Mouse (Mus musculus) mesoderm, embryonic 11.5 days (tissue): ENCODE data around the gene Blzf1.
A peak's percentile ranks its signal among the peaks of the same experiment; 100 is the strongest.

Experiments used
- DNase-seq: peaks from one replicate; pipeline ENCODE4 v3.0.0-alpha.2; 2012; ENCODE audit warnings: low read depth, low spot score

Blzf1 gene

DNA sequence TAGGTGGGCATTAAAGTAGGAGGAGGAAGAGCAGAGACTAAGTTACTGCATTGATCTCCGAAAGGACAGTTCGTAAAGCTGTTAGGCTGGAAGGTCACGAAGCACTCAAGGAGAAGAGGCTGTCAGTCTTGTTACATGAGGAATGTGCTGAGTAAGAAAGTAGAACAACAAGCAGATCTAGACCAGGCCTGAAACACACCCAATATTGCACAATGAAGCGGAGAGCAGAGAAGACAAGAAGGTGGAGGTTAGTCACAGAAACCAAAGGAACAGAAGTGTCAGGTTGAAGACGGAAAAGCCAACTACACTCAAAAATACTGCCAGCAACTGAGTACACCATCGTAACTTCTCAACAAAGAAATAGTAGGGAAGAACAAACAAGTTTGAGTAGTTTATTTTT, 13.2 kb downstream of the Blzf1 start:
- DNase-seq: no peak

DNA sequence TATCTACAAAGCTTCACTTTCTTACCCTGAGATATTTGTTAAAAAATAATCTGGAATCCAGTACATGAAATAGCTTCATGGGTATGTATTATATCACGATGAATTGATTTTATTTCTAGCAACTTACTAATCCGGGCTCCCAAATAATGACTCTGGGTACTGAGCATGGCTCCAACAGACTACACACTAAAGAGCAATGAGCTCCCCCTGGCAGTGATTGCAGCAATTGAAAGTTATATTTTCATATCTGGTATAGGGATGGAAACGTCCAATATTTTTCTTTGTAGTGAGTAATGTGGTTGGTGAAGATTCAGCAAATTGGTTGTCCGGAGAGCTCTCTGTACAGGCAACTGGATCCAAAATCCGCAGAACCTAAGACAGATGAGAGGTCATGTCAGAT, 15.2 kb downstream of the Blzf1 start:
- no peak for DNase-seq

DNA sequence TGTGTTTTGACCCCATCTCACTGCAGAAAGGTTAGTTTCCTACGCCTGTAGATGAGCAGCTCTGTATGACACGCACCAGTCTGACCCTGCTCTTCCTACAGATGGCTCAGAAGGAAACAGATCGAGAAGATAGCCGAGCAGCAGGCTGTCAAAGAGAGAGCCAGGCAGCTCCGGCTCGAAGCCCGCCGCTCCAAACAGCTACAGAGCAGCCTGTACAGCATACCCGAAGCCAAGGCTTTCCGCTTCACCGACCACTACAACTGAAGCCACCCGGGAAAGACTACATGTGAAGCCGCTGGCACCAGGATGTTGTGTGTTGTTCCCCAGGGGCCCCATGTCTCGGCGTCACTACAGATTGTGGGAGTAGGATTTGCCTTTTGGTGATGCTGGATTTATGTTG, 19.9 kb downstream of the Blzf1 start:
- no peak for DNase-seq

DNA sequence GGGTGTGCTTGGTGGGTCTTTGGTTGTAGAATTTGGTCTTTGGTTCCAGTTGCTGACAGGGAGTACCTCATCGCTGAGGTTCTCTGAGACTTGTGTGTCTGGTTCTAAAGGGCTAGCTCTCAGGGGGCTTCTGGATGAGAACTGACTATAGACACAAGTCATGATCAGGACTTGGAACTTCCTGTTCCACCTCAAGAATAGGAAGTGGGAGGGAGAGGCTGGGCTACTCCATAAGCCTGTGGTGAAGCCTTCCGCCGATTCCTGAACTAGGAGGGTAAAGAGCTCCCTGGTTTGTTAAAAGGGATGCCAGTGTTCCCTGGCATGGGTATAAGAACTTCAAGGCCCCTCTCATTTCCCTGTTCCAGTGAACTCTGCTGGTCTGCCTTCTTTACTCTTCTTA, 23.3 kb downstream of the Blzf1 start:
- no peak for DNase-seq

DNA sequence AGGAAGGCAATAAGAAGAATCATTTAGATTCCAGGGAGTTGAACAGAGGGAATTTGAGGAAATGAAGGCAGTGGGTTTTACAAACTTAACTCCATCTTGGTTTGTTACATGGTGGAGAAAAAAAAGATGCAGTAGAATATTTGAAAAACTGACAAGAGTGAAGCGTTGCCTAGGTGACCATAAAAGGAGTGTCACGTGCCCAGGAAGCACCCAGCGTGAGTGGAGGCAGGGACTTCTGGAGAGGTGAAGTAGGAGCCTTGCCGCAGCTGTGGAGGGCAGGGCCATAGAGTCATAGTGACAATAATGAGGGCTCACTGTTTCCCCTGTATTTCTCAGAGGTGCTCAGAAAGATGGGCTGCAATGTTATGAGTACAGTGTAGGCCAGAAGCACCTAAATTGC, 28.0 kb downstream of the Blzf1 start:
- no peak for DNase-seq

DNA sequence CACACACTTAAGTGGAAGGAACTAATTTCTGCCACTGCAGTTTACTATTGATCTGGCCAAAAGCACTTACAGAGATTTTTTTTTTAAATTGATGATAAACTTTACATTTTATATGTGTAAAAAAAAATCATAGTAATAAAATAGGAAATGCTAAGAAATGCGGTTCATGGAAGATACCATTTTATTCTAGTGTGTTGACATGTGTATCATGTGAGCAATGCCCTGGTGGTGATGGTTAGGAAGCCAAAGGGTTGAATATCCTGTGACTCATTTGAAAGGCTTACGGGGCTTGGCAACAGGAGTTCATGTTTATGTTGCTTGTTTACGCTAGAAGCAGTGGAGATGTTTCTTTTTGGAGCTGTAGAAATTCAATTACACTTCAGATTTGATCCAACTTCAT, 30.7 kb downstream of the Blzf1 start:
- no peak for DNase-seq

DNA sequence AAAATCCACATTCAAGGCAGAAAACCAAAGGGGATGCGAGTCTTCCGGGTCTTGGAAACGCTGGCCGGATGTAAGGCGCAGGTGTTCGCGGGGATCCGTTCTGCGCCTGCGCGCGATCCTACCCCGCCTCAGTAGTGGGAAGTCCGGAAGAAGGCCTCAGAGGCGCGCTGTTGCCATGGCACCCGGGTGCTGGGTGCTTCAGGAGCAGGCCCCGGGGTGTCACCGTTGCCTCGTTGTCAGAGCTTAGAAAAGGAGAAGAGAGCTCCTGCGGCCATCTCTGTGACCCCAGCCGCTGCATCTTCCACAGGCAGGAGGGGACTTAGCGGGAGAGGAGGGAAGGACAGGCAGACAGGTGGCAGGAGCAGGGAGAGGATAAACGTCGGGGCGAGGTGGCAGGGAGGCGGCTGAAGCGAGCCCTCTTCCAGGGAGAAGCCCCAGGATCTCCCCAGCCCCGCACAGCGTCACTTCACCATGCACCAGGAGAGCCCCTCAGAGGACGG, 31.8 kb downstream of the Blzf1 start, which contains the start of gene Ccdc181:
Gene Ccdc181 (plus strand): TSS at position 131 of the 500 bp plus-strand sequence.
- DNase-seq: peak; percentile 94

DNA sequence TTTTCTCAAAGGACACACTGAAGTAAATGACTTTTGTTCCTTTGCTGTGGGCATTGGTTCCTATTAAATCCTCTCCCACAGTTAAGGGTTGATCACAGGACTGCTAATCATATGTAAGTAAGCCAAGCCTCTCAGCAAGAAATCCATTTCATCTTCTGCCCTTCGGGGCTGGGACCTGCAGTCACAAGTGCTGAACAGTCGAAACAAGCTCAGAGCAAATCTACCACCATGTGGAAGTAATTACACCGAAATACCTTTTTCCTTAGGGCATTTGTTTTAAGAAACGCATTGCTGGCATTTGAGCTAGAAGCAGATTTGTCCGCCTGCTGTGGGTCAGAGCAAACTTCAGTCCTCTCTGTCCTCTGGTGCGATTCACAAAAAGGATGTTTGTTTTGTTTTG, 33.6 kb downstream of the Blzf1 start:
- DNase-seq: peak; percentile 61

DNA sequence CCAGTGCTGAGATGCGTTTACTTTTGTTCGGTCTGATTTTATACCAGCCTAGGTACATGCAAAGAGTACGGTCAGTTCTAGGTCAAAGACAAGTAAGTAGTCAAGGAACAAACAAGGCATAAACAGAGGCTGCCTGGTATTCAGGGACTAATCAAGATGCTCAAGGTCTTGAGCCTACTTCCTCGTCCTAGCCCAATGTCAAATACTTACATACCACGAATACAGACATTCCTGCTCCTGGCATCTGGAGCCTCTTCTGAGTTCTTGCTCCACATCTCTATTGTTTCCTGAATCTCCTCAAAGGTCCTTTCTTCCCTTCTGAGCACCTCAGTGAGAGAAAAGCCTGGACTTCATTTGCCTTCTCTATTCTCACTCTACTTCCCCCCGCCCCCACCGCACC, 36.3 kb downstream of the Blzf1 start:
- DNase-seq: no peak

DNA sequence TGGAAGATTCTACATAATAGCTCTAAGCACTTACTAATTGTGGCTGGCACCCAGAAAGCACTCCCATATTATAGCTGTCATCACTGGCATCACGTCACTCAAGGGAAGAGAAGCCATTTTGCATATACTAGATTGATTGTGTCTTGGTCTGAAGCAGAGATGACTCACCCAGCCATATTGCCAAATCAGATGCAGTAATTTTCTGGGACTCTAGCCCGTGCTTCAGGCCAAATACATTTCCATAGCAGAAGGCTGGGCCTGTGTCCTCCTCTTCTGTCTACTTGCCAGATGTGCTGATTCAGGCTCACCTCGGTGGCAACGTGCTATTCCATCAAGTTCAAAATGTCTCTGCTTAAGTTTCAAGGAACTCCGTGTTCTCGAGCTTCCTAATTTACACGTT, 45.7 kb downstream of the Blzf1 start:
- DNase-seq: no peak

DNA sequence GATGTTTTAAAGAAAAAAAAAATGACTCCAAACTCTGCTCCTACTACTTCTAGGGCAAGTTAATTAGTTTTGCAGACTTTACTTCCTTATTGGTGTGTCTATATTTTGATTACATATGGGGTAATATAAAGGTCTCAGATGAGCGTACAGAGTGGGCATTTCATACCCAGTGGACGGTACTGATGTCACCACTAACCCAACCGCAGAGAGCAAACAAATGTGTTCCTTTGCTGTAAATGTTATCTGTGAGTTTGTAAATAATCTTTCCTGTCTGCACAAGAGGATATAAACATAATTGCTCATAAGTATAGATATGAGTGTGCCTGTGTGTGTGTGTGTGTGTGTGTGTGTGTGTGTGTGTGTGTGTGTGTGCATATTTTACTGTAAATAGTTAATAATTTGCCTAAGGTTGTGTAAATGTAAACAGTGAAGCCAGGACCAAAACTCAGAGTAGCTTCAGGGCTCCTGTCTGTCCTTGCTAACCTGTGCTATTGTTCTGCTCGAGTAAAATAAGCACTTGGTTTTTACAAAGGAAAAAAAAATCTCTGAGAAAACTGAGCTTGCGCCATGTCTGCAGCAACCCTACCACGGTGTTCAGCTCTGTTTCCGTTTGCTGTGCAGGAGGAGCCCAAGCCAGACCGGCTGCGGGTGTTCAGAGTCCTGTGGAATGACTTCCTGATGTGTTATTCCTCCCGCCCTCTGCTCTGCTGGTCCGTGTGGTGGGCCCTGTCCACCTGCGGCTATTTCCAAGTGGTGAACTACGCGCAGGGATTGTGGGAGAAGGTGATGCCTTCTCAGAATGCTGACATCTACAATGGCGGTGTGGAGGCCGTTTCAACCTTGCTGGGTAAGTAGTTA, 46.9 kb downstream of the Blzf1 start:
- no peak for DNase-seq

DNA sequence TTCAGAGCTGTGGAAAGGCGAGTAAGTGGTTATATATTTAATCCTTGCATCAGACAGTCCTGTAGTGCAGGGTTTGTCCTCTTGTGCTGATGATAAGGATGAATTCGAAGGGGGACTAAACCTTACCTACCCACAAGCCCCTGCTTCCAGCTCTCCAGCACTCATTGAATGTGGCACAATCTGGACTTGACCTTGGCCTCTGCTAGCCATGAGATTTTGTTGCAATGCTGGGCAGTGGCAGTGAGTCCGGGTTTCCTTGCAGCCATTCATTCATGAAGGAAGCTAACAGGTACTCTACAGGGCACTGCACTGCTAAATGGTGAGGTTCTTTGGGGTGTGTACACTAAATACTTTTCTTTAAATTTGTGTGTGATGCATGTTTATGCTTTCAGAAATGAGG, 52.5 kb downstream of the Blzf1 start:
- no peak for DNase-seq

DNA sequence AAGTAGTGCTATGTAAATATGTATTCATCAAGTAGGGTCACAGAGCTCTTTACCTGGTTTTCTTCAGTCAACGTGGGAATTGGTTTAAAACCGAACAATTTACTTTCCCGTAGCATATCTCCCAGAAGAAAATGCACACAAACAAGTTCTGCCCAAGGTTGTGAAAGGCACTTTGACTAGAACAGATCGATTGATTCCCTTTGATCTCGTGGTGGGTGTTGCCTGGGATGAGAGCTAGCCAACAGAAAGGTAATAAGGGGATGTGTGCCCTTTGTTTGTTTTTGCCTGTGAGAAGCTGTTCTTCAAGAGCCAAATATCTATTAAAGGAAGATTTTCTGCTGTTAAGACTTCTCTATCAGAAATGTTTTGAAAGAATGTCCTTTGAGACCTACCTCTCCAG, 54.7 kb downstream of the Blzf1 start:
- DNase-seq: no peak

DNA sequence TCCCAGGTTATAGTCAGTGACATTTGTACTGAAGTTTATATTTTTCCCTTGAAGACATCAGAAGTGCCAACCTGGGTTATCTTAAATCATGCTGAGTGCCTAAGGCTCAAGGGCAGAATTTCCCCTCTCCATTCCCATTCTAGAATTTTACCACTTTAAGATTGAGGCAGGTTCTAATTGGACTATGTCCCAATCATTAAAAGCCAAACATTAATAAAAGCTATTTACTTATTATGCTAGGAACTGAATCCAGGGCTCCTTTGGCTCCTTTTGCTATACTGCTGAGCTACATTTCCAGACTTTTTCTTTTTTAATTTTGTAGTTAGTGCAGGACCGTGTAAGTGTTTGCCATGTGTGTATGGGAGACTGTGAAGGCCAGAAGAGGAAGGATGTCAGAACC, 55.9 kb downstream of the Blzf1 start:
- DNase-seq: no peak

DNA sequence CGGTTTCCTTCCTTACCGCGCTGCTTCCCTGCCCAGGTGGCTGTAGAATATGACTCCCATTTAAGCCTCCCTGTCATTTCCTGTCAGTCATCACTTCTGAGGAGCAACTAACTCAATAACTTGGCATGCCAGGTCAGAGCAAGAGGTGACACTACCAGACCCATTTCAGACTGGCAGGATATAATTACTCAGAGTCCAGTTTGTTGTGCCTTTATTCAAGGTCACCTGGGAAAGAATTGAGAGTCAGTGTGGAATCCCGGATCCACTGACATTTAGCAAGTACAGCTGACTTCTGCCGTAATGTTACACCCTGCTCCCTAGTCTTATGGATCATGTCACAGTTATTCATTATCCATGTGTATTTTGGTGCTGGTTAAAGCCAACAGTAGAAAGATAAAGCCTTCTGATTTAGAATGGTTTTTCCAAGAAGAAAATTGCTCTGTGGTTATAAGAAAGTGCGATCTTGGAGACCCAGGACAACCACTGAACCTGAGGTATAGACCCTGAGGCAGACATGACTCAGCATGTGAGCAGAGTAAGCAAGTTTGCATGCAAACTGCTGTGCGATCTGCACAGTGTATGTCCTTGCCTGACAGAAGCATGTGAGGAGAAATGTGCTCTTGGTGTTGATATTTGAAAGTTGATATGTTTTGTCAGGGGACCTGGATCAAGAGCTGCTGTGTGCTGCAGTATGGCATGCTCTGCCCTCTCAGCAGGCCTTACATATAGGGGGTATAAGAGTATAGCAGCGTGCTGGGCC, 56.7 kb downstream of the Blzf1 start:
- DNase-seq: peak; percentile 41

DNA sequence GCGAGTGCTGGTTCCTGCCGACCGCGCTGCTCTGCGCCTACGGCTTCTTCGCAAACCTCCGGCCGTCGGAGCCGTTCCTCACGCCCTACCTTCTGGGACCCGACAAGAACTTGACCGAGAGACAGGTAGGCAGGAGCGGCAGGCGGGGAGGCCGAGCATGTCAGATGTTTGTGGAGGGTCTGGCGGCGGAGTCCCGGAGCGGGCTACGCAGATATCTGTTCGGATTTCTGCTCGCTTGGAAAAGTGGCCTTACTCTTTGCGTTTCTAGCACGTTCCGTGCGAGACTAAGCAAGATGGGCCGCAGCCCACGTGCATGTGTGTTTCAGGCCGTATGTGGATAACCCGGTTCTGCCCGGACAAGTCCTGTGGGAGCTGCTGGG, 58.0 kb downstream of the Blzf1 start:
- peak; percentile 23 for DNase-seq

DNA sequence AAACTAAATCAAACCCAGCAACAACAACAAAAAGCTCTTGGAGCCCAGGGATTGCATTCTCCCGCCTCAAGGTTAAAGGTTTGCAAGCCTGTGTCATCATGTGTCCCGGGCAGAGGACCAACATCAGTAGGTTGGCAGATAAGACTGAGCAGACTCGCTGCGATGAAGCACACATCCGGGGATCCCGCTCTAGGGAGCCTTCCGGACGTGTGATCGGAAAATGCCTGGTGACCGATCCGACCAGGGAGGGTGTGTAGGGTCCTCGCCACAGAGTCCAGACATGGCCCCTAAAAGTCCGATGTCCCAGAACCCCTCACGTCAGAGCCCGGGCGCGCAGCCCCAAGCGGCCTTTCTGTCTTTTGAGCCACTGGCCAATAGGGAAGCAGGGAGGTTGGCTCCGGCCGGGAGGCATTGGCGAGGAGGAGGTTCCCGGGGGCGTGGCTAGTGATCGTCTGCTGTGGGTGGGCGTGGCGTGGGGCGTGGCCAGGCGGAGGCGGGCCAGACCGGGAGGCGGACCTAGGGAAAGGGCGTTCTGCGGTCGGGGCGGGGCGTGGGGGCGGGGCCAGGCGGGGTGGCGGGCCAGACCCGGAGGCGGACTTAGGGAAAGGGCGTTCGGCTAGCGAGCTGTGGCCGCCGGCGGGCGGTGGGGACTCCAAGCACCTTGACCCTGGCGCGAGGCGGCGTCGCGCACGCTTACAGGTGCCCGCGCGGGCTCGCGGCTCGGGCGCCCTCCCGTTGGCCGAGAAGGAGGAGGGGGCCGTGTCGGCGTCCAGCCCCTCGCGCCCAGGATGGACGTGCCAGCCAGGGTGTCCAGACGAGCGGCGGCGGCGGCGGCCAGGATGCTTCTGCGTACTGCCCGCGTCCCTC, 58.6 kb downstream of the Blzf1 start, which contains the start of gene Slc19a2:
Gene Slc19a2 (plus strand): TSS at position 582 of the 867 bp plus-strand sequence.
- peak; percentile 97 for DNase-seq

DNA sequence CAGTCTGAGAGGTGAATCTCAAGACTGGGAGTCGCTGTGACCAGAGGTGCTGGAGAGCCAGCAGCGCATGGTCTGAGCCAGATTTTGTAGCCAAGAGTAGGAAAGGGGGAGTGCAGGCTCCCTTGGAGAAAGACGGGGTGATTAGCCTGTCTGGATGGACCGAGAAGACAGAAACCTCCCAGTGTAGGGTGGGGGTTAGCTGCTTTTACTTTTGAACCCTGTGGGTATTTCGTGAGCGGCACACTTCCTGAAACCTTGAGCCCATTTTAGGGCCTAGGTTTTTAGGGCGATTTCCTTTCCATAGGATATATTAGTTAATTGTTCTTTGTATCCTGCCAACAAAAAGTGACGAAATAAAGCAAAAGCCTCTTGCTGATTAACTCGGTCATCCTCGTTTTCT, 59.3 kb downstream of the Blzf1 start:
- no peak for DNase-seq

DNA sequence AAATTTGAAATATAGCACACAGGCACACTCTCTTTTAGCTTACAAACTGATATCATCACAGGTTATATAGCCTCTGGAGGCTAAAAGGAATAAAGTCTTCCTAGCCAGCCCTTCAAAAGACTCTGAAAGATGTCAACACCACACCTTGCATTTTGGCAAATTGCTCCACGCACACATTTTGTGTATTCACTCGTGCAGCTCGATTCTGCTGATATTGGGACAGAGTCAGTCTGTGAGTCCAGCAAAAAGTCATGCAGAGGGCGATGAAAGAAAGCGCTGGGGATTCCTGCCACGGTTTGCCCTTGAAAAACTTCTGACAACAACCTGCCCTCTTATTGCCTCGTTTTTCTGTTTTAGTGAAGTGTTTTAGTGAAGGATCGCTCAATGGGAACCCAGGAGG, 59.8 kb downstream of the Blzf1 start:
- DNase-seq: no peak

DNA sequence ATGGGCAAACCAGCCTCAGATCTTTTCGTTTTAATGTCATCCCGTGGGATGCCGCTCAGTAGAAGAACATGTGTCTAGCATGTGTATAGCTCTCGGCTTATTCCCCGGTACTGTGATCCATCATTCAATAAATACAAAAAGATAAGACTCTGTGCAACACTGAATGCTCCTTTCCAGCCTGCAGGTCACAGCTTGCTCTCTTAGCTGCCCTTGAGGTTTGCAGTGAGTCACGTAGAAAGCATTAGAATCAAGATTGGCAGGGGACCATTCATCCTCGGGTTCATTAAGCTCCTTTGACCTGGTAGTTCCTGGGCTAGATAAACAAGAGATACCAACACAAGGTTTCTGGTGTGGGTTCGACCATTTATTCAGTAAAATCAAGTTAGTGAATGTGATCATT, 64.5 kb downstream of the Blzf1 start:
- DNase-seq: no peak

DNA sequence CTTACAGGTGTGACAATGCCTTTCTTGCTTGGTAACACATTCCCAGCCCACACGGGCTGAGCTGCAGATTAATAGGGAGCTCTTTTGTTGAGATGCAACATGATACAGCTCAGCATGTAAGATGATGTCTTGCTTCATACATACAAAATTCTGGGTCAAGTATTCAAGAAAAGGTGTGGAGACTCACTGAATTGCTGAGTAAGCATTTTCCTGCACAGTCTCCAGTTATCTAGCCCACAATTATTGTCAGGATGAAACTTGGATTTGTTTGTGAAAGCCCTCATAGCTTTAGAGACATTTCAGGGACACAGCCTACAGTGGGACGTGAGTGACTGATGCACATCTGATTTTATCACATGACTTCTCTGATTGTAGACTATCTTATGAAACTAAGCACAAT, 65.8 kb downstream of the Blzf1 start:
- DNase-seq: no peak
